Mouse (Mus musculus): ENCODE results near the gene Tbck.

Gene Tbck

DNA sequence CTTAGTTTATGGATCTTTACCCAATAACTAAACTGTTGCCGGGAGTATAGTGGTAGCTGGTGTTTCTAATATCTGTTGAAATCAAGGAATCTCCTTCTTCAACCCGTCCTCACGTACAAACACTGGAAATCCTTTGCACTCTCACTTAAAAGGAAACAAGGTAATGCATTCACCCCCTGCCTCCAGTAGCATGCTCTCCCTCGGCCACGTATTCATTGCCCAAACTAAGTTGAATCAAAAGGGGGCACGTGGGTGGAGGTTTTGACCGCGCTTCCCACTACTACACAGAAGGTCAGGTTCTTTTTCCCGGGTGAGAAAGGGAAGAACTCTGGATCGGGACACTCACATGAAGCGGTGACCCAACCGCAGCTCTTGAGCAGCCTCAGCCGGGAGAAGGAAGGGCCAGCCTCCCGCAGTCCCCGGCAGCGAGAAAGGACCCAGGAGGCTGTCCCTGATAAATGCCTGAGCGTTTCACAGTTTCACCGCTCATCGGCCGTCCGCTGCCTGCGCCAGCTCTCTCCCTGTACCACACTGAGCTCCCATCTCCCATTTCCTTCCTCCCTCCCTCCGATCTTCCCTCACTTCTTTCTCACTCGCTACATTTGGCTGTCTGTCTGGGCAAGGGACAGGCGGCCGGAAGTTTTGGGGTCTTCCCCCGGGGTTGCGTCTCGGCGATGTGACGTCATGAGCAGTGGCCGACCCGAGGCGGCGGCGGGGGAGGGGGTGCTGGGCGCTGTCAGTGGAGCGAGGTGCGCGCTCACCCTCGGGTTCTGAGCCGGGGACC, at the start of gene Tbck:
Gene Tbck (plus strand): TSS at position 698 of the 784 bp plus-strand sequence.
- DNase-seq, result peak; percentile 94

DNA sequence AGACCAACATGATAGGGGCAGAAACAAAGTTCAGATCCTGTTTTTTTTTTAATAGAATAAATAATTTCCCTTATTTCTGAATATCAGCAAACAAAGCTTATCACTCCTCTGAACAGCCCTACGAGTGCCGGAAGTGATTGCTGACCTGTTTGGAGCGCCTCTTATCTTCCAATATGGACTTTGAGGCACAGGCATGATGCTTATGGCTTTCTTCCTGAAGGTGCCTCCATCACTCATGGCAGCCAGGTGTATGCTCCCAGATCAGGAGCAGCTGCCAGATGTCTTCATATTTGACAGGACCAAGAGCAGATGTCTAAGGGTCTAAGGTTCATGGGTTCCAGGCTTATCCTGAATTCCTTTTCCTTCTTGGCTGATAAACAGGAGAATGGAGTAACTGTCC, 46.9 kb upstream of the Tbck start:
- DNase-seq, result no peak

DNA sequence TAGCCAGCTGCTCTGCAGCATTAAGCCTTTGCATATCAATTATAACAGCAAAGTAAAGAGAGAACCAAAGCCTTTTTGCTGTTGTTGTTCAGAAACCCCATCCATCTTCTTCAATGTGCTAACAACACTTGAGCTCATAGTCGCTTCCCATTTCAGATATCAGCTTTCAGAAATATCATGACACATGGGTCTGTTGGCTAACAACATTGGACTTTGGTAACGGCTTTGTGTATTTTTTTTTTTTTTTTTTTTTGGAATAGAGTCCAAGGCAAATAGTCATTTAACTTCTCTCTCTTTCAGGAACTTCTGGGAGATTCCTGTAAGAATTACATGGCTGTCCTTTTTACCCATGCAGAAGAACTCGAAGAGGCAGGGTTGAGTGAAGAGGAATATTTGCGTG, 39.9 kb upstream of the Tbck start:
- no peak for DNase-seq

DNA sequence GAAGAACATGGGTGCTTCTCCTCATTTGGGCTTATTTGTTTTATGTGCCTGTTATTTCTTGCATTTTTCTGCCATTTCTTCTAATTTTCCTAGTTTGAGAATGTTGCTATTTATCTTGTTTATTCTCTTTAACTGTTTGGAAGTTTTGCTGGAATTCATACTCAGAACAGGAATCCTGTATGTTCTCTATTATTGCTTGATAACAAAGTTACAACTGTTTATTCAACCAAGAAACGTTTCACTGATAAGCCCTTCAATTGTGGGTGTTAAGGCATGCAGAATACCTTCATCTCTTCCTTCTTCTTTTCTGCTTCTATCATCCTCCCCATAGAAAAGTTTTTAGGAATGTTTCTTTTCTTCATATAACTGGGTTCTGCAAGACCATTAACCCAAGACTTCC, 37.1 kb upstream of the Tbck start:
- DNase-seq, result no peak

DNA sequence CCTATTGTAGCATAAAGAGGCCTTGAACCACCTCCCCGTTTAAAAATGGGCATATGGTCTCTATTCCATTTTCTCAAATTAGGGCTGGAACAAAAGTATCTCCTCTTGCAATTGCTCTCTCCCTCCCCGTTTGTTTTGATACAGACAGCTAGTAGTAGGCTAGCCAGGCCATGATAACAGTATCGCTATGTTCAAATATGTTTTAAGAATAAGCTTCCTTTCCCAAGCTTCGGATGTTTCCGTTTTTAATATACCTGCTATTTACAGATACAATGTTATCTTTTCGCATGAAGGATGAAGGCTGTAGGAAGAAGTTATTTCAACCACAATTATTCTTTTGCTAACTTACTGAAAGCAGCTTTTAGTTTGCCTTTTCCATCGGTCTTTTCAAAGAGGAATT, 34.6 kb upstream of the Tbck start:
- DNase-seq, result no peak

DNA sequence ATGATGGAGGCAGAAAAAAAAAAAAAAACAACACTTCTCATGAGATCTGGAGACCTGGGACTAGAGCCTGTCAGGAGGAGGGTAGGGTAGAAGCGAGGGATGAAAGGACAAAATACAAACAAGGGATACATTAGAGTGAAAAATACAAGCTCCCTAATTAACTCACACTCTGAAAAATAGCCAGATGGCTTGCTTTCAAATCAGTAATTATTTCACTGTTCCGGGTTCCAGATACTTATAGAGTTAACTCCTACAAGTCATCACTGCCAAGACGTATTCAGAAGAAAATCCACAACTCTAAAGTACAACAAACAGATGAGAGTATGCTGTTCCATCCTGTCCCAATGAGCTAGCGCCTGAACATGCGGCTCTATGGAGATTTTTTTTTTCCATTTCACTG, 33.8 kb upstream of the Tbck start:
- no peak for DNase-seq

DNA sequence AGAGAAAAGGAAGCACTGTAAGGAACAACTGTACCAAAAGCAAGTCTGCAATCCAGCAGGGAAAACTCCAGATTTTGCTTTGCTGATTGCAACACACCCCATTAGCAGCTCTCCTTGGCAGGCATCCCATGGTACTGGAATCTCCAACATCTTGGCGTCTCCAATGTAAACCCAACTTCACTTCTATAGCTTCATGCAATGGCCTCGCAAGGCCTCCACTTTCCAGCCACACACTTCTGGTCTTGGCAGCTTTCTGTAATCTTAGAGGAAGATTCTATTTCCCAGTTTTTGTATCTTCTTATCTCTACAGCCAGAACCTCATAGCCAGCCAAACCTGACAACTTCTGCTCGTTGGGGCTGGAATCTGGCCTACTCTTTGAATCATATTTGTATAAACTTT, 32.2 kb upstream of the Tbck start:
- DNase-seq, result no peak

DNA sequence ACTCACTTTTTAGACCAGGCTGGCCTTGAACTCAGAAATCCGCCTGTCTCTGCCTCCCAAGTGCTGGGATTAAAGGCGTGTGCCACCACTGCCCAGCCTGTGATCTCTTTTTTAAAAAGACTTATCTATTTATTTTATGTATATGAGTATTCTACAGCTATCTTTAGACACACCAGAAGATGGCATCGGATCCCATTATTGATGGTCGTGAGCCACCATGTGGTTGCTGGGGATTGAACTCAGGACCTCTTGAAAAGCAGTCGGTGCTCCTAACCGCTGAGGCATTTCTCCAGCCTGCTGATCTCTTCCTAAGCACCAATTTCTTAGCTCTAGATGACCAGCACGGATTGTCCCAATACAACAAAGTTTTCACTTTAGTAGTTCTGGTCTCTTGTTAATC, 30.0 kb upstream of the Tbck start:
- no peak for DNase-seq

DNA sequence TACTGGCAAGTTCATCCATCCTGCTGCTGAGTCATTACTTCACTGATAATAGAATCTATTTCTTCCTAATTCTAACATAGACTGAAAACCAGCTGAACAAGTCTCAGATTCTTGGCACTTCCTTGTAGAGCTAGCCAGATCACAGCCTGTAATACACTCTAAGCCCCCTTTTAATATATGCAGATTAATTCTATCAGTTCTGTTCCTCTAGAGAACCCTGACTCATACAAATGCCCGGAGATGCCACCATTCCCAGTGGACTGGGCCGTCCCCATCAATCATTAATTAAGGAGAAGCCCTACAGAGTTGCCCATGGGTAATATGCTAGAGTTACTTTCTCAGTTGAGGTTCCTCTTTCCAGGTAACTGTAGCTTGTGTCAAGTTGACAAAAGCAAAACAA, 28.0 kb upstream of the Tbck start:
- DNase-seq, result no peak

DNA sequence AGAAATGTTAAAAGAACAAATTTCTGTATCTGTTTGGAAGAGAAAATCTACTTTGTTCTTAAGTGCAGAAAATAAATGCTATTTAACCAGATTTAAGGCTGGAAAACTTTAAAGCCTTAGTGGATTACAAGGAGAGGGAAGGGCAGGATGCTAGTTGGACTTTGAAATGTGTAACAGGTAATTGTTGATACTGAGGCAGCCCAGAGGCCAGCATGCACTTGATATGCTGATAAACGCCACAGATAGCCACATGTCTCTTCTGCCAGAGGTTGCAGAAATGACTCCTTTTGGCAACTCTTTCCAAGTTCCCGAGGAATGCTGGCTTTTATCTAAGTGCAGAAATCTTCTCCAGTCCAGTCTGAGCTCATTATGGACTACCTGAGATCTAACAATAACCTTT, 6.5 kb upstream of the Tbck start:
- DNase-seq, result no peak

DNA sequence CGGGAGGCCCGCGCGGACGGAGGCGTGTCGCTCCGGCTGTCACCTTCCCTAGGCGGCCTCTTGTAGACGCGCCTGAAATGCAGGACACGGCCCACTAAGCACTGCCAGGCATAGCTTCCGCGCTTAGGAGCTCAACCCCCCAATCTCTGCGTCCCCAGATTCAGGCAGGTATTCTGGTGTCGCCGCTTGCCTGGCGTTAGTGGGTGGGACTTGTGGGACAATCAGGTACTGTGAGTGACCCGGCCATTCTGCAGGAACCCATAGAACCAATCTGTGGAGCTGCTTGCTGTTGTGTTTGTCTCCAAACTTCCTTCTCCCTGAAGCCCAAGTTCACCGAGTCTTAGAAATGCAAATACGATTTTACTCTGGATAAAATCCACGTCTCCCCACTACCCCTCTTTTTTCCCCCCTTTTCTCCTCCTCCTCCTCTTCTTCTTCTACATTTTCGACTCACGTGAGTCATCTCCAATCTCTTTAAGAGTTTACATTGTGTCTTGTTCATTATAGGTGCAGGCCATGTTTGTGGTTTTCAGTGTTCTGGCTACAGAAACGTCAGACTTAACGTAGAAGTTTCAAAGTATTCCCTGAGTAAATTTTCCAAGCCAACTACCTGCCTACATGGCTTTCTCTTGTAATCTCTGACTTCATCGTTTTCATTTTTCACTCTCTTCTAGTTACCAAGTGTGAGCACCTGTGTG, 436 bp downstream of the Tbck start, which contains the start of gene Aimp1:
Gene Aimp1 (minus strand): TSS at position 140 of the 698 bp plus-strand sequence.
- no peak for DNase-seq

DNA sequence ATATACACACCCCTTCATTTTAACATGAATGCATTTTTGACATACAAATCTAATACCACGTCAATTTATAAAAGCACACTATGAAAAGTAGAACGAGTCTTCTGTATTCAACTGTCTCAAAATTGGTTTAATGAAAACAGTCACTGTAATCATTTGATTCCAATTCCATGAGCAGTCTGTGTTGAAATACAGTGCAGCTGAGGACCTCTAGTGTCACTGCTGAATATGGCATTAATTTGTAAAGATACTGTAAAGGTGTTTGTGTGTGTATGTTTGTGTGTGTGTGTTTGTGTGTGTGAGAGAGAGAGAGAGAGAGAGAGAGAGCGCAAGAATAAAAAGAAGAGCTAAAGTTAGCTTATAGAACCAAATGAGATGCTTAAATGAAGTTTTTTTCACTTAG, 17.4 kb downstream of the Tbck start:
- DNase-seq, result peak; percentile 31

DNA sequence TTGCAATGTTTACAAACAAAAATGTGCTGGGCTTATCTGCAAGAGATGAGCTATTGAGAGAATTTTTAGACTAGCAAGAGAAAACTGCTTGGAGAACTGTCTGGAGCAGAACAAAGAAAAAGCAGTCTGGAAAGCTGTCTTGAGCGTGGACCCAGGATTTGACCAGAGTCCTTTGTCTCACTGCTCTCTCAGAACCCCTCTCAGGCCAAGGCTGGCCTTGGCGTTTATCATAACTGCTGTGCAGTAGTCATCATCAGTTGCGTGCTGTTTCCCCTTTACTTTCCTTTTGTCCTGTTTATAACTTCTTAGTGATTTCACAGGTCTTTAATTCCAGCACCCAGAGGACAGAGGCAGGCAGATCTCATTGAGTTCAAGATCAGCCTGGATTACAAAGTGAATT, 20.3 kb downstream of the Tbck start:
- no peak for DNase-seq

DNA sequence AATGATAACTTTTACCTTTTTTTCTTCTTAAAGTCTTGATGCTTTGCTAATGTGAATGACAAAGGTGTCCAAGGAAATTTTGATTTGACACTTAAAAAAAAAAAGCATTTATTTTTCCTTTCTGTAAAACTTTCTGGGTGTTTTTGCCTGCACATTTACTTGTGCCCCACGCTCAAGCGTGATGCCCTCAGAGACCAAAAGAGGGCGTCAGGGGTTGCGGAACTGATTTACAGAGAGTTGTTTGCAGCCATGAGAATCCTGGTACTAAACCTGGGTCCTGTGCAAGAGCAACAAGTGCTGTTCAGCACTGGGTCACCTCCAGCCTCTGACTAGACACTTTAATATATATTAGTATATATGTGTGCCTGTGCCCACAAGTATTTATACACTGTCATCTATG, 23.0 kb downstream of the Tbck start:
- no peak for DNase-seq

DNA sequence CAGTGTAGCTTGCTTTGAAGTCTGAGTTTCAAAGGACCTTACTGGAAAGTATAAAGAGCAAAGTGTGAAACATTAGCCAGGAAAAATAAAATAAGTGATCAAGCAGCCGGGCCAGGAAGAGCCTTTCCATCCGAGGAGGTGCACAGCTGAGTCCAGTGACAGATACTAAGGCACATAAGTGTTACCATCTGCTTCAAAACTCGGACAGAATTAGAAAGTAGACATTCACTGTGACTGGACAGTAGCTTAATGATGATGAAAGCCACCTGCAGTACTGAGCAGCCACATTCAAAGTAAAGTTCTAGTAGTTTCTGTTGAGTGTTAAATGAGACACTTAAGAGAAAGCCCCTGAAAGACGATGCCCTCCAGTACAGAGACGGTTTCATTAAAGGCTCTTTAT, 30.0 kb downstream of the Tbck start:
- peak; percentile 37 for DNase-seq

DNA sequence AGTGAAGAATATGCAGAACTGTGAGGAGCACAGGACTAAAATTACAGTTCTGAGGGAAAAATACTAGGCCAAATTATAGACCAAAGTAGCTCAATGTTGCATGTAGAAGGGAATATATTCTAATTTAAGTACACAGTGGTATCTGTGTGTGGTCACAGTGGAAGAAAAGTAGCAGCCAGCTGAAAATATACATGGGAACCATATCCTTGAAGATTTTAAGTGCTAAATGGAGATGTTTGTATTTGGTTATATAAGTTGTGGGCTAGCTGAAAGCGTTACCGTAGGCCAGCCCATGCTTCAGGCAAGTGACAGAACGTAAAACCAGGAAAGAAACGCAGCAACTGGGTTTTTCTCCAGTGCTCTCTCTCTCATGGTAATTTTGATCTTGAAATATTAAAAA, 33.4 kb downstream of the Tbck start:
- DNase-seq, result no peak

DNA sequence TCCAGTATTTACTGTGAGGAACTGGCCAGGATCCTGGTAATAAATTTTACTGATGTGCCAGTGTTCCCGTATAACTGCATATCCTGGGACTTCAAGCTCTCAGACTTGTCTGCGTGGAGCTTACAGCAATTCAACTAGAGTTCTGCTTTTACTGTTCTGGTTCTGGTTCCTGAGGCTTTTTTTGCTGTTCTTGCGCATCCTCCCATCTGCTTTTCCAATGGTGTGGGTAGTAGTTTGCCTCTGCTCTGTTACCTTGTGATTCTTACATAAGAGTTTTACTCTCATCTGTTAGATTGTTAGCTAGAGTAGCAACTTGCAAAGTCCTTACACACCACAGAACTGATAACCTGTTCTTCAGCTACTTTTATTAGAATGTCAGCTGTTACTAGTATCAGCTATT, 40.4 kb downstream of the Tbck start:
- DNase-seq, result no peak

DNA sequence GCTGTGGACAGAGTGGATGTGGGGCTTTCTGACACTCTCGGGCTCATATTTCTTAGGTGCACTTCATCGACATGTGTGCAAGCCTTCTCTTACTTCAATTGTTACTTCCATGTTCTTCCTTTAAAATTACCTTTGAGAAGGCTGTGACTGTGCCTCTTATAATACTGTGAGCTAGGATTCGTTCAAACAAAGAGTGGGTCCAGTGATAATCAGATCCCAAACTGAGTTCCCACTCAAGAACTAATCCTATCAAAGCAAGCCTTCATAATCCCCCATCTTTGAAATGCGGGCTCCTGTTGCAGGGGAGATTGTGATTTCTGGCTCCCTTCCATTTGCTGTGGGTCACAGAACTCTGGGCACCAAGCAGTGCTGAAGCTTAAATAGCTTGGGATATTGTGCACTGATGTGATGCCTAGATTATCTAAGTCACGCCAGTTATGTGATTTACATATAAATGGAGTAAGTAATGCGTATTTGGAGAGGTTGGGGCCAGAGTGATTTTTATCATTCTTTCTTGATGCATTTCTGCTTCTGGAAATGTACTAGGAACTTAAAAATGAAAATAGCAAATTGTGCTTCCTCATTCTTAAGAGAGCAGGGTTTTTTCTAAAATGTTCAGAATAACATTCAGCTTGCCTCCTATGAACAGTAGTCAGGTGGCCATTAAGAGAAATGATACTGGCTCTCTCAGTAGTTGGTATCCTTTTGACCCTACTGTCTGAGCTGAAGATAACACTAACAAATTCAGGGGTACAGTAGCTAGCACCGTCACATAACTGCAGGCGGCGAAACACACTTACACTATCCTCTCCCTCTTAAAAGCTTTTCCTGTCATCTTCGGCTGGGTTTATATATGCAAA, 60.6 kb downstream of the Tbck start:
- DNase-seq, result peak; percentile 10

DNA sequence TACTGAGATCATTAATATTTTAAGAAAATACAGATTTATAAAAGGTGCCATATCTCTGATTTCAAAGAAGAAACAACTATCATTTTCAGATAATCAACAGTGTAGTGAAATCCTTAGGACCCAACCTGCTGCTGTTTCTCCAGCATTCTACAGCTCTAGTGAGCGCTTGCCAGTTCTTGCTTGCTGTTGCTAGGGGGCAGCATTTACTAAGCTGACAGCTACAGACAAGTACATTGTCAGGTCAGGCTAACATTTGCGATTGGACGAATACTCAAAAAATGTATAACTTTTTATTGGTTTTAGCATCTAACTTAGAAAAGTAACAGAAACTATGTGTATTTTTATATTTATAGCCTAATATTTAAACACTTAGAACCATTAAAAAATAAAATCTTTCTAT, 63.1 kb downstream of the Tbck start:
- peak; percentile 84 for DNase-seq

DNA sequence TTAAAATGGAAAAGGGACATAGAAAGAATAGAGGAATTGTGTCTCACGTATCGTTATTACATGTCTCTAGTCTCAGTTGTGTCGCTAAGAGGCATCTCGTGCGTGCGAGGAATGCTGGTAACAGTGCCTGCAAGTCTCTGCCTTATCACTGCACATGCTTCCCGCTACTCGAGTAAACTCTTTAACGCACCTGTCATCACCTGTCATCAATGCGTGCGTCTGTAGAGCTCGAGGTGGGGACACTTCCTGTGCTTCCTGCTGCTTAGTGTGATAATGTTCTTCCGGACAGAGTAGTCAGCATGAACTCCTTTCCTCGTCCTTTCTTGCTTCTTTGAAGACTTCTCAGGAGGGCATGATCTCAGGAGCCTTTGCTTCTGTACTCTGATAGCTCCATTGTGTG, 63.8 kb downstream of the Tbck start:
- DNase-seq, result no peak

DNA sequence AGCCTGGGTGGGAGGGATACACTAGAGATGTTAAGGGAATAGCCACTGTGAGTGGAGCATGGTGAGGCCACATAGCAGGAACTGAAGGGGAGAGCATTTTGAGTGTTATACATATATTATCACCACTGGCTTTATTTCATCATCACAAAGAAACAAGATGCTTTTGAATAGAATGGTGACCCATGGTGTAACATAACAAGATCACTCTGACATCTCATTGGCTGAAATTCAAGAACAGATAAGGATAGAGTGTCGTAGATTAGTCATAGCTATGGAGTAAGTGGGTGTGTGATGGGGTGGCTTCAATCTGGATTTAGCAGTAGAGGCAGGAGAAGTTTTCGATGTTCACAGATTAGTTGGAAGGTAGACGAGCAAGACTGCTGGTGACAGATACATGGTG, 64.8 kb downstream of the Tbck start:
- DNase-seq, result no peak

DNA sequence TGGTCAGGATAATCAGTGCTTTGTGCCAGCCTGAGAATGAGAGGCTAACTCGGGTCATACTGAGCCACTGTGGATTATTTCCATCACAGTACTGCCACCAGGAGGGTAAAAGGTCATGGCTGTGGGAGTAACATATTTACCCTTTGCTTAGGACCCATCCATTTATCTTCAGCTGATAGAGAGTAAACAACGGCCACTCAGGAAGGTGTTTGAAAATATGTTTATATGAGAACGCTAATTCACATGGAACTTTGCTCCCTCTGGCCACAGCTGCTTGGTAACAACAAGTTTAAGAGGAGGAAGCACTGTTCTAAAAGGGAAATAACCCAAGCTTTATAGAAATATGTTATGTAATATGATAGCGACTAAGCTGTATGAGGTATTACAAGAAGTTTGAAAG, 68.8 kb downstream of the Tbck start:
- no peak for DNase-seq

DNA sequence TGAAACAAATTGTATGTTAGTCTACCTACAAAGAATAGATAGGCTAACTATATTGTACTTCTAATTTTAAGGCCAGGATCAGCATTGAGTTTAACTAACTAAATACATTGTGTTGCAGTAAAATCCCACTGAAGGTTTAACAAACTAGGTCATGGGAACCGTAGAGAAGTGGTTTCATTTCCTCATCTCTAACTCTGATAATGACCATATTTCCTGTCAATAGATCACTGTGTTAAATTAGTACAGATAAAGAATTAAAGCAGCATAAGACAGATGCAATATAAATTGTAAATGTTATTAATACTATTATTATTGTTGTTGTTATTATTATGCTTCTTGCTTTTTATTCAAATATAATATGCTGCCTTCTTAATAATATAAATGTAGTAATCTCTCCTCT, 72.3 kb downstream of the Tbck start:
- DNase-seq, result no peak

Data from embryo, embryonic 11 days (tissue).